Mouse (Mus musculus) spleen, postnatal 10 days (tissue): ENCODE data around the gene Adam4.
"Not testable (repeated sequence)": the region's sequence is repeated elsewhere in the genome, so short reads cannot be mapped to it uniquely, and the experiment has no call there.

Source experiments
- DNase-seq, 2 experiments: peaks; one replicate each; pipeline ENCODE4 v3.0.0; 2021 to 2022; ENCODE audit warnings: low spot score in 2 of 2

Gene Adam4

GRCm38 (mm10) chr12:81421846-81422245 is at the start of gene Adam4:
Gene Adam4 (minus strand): TSS chr12:81421946.
- no peak for DNase-seq

DNA sequence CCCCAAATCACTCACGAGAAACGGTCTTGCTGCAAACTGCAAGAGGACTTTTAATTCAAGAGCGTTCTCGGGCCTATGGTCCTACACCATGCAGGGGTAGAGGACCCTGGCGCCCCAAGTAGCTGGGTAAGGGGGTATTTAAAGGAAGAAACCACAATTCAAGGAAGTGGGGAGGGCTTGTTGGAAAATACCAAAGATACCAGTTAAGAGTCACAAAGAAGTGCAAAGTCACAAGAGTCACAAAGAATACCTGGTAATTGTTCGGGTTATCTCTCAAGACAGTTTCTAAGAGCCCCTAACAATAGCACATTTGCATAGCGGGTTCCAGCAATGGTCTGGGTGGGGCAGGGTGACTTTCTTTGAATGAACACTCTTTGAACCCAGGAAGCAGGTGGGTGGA is 37.3 kb upstream of the Adam4 start:
- DNase-seq, result not testable (repeated sequence)

DNA sequence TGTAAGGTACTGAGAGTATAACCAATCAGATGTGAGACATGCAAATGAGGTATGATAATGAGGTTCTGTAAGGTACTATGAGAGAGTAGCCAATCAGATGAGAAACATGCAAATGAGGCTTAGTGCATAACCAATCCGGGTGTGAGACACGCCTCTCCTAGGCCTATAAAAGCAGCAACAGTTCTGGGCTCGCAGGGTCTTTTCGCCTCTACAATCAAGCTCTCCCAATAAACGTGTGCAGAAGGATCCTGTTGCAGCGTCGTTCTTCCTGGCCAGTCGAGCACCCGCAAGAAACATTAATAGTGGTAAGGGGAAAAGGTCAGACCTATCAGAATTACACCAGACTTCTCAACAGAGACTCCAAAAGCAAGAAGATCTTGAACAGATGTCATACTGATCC is 17.2 kb upstream of the Adam4 start:
- not testable (repeated sequence) for DNase-seq

DNA sequence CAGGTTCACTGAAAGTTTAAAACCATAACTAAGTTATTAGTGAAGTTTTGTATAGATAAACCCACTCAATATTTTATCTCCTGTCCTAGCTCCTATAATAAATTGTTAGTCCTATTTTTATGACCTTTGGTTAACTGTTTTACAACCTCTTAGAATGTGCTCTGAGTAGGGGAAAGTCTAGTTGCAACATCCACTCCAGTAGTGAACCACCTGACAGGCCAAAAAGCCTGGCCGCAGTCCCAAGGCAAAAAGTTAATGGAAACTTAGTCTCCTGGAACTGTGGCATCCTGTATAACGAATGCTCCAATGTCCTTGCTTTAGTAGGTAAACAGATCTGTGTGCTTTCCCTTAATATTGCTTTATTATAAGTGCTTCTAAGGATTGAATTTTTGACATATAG is 13.0 kb upstream of the Adam4 start:
- DNase-seq, result not testable (repeated sequence)

GRCm38 (mm10) chr12:81413211-81413610 is 8.5 kb downstream of the Adam4 start:
- no peak for DNase-seq

- no peak for DNase-seq
These were observed 12.8 kb downstream of the Adam4 start for GRCm38 (mm10) chr12:81408966-81409365.

- DNase-seq, result peak in 1 of 2 experiments; percentile 53
These were observed 19.6 kb downstream of the Adam4 start for GRCm38 (mm10) chr12:81402187-81402586.

DNA sequence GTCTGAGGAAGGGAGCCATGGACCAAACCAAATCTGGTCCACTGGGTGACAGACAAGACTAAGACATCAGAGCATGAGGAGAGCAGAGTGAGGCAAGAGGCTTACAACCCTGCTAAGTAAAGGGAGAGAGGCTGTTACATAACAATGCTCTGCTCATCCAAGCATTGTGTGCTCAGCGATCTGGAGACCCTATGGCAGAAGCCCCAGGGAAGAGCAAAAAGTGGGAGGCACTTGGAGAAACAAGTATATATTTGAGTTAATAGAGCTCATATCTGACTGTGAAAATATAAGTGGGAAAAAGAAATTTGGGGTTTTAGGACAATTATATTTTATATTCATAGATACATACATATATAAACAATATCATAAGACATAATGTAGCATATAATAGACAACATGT is 42.4 kb downstream of the Adam4 start, which contains the start of gene Gm4787:
TSS of gene Gm4787 (minus strand) at position 101 of the 400 bp plus-strand sequence.
- not testable (repeated sequence) for DNase-seq
